Mouse (Mus musculus): ENCODE results near the gene Ptpn6. TPM values are rescaled to one million over a fixed set of nuclear protein-coding genes. Genes with fewer than 3 reads are reported as not detected.
A peak's percentile ranks its signal among the peaks of the same experiment; 100 is the strongest.
"Not testable (repeated sequence)": the region's sequence is repeated elsewhere in the genome, so short reads cannot be mapped to it uniquely, and the experiment has no call there.

Gene Ptpn6
- polyA plus RNA-seq, 1 experiment from 2014 or later: 3.9 TPM

GRCm38 (mm10) chr6:124699962-124700610 lies 38.4 kb downstream of the Ptpn6 start:
- peaks cover 27% of the 10 kb centered on the region for H3K36me3 ChIP-seq (replicated peaks)
- no peak overlapping the region for H3K4me3 ChIP-seq
- H3K4me1 ChIP-seq: no peaks in the 10 kb centered on the region
- H3K9me3 ChIP-seq: no peaks in the 10 kb centered on the region
- no peak overlapping the region for H3K27ac ChIP-seq
- ATAC-seq (replicated peaks): 0 out of 2 replicates have a peak, but pooled peaks have one; percentile 15
- no peak overlapping the region for H3K9ac ChIP-seq
- WGBS: 85% methylated on average over 11 of the region's 11 CpGs
- H3K27me3 ChIP-seq (replicated peaks): no peaks in the 10 kb centered on the region
- no peak overlapping the region for H3K4me2 ChIP-seq

DNA sequence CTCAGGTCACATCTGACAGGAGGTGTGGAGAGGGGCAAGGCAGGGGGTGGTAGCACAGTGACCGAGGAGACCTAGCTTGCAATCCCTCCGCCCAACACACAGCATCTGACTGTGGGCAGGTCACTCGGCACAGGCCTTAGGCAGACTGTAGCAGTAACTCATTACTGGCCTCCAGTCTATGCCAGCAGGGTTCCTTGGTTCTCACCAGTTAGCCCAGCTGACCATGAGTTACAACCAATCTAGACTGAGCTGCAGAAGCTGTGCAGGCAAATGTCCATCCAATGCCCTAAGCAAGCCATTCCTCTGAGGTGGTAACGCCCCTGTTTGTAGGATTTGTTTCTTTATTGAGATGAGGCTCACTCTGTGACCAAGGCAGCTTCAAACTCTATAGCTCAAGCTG lies 39.1 kb downstream of the Ptpn6 start:
- H3K9ac ChIP-seq: no peak overlapping the region
- no peaks in the 10 kb centered on the region for H3K9me3 ChIP-seq
- WGBS: 90% methylated on average over 4 of the region's 4 CpGs
- peaks cover 20% of the 10 kb centered on the region for H3K36me3 ChIP-seq (replicated peaks)
- no peak overlapping the region for H3K4me3 ChIP-seq
- ATAC-seq (replicated peaks): no peak
- H3K27ac ChIP-seq: no peak overlapping the region
- no peaks in the 10 kb centered on the region for H3K27me3 ChIP-seq (replicated peaks)
- H3K4me1 ChIP-seq: no peaks in the 10 kb centered on the region
- H3K4me2 ChIP-seq: no peak overlapping the region

DNA sequence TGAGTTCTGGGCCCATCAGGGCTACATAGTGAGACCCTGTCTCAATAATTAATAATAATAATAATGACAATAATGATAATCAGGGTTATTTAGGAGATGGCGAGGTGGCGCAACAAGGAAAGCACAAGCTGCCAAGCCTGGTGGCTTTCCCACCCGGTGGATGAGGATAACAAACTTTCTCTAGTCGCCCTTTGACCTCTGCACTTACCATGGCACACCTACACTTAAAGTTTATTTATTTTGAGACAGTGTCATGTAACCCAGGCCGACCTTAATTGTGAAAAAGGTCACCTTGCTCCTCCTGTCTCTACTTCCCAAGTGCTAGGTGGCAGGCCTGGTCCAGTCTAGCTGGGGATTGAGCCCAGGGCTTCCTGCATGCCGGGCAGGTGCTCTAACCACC lies 39.8 kb downstream of the Ptpn6 start:
- H3K36me3 ChIP-seq (replicated peaks): peaks cover 16% of the 10 kb centered on the region

DNA sequence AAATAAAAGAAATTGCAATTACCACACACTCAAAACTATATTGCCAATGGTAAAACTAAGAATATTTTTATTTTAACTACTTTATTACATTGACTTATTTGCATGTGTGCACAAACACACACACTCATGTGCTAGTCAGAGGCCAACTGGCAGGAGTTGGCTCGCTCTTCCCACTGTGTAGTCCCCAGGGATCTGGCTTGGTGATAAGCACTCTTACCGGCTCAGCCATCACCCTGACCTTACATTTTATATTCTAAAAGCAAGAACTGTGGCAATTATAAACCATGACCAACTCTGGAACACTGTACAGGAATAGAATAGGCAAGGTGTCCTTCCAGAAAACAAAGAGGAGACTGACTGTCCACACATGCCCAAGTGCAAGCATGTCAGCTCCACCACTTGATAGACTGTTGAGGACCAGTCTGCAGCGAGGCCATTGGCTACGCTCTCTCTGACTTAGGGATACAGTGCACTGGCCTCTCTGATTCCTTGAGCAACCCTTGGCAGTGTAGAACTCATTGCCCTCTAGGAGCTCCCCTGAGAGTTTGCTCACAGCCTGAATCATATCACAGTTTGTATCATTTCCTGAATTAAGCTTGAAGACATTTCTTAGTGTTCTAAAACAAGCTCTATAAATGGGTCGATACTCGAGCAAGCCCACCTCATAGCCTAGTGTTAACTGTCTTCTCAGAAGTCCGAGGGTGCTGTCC lies 41.9 kb downstream of the Ptpn6 start:
- Histone ChIP-seq H3K27ac (no peak overlapping the region), H3K4me3 (no peak overlapping the region), H3K4me1 (no peaks in the 10 kb centered on the region), H3K4me2 (no peak overlapping the region), H3K27me3 (replicated peaks) (no peaks in the 10 kb centered on the region), H3K36me3 (replicated peaks) (no peaks in the 10 kb centered on the region; the same call in 1 of the 2 replicates), H3K9ac (no peak overlapping the region), H3K9me3 (no peaks in the 10 kb centered on the region)
- ATAC-seq (replicated peaks): no peak
- WGBS: 94% methylated on average over 7 of the region's 7 CpGs

More for the DNA sequence above, 39.8 kb downstream of the Ptpn6 start:
- no peaks in the 10 kb centered on the region for H3K9me3 ChIP-seq
- no peak overlapping the region for H3K4me3 ChIP-seq
- ATAC-seq (replicated peaks): no peak
- no peak overlapping the region for H3K4me2 ChIP-seq
- H3K27me3 ChIP-seq (replicated peaks): no peaks in the 10 kb centered on the region
- 91% methylated on average over 6 of the region's 6 CpGs for WGBS
- no peak overlapping the region for H3K9ac ChIP-seq
- H3K4me1 ChIP-seq: no peaks in the 10 kb centered on the region
- no peak overlapping the region for H3K27ac ChIP-seq

DNA sequence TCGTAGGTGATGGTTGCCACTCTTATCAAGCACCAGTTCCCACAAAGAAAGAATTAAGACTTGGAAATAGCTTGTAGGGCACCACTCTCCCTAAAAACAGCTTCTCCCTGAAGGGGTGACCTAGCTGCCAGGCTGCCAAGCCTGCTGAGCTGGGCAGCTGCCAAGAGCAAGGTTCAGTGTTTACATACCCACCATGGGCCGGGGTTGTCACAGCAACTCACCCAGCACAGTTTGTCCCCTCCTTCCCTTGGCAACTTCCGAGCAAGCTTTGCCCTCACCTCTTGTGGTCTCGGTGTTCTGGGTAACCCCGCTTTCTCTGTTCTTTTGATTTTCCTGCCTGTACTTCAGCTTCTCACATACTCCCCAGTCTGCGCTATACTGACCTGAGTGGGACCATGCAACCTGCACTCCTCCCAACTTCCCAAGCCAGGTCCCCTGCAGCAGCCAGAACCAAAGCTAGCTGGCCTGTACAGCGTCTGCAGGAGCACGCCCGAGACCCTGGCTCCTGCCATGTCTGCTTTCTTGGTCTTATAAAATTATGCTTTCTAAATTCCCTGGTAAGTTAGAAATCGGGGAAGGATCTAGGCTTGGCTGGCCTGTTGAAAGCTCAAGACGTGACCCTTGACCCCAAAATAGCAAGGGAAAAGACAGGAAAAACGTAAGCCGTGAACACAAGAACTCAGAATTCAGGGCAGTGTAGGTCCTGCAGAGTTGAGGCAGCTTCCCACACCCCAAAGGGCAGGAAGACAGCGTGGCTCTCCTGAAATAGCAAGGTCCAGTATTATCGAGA lies 44.2 kb downstream of the Ptpn6 start:
- no peak overlapping the region for H3K4me2 ChIP-seq
- H3K4me3 ChIP-seq: no peak overlapping the region
- peak; percentile 61; the same call in 1 of the 2 replicates for ATAC-seq (replicated peaks)
- WGBS: 76% methylated on average over 15 of the region's 15 CpGs
- H3K4me1 ChIP-seq: no peaks in the 10 kb centered on the region
- no peaks in the 10 kb centered on the region for H3K27me3 ChIP-seq (replicated peaks)
- H3K27ac ChIP-seq: peak overlapping the region; percentile 36; the same call in 1 of the 2 replicates
- H3K9ac ChIP-seq: no peak overlapping the region
- H3K36me3 ChIP-seq (replicated peaks): no peaks in the 10 kb centered on the region
- no peaks in the 10 kb centered on the region for H3K9me3 ChIP-seq

- H3K4me1 ChIP-seq: no peaks in the 10 kb centered on the region
- 83% methylated on average over 15 of the region's 15 CpGs for WGBS
Measured at GRCm38 (mm10) chr6:124693243-124693981, 45.1 kb downstream of the Ptpn6 start.

DNA sequence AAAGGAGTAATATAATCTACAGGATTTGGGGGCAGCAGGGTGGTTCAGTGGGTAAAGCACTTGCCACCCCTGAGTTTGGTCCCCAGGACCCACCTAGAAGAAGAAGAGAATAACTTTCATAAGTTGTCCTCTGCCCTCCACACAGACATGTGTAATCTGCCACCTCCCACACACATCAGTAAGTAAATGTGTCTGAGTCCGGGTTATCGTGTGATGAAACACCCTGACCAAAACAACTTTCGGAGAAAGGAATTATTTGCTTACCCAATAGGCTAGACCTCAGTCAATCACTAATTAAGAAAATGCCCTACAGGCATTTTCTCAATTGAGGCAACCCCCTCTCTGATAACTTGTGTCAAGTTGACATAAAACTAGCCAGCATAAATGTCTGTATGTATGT lies 48.0 kb downstream of the Ptpn6 start:
- no peaks in the 10 kb centered on the region for H3K4me1 ChIP-seq
- H3K27me3 ChIP-seq (replicated peaks): no peaks in the 10 kb centered on the region
- no peak for ATAC-seq (replicated peaks)
- 95% methylated on average over 3 of the region's 3 CpGs for WGBS
- H3K27ac ChIP-seq: no peak overlapping the region
- no peaks in the 10 kb centered on the region for H3K36me3 ChIP-seq (replicated peaks)
- no peak overlapping the region for H3K4me3 ChIP-seq
- H3K4me2 ChIP-seq: no peak overlapping the region
- H3K9me3 ChIP-seq: no peaks in the 10 kb centered on the region
- no peak overlapping the region for H3K9ac ChIP-seq

More at GRCm38 (mm10) chr6:124693243-124693981, 45.1 kb downstream of the Ptpn6 start:
- Histone ChIP-seq H3K4me3 (no peak overlapping the region), H3K36me3 (replicated peaks) (no peaks in the 10 kb centered on the region), H3K4me2 (no peak overlapping the region), H3K27ac (no peak overlapping the region), H3K9me3 (no peaks in the 10 kb centered on the region), H3K27me3 (replicated peaks) (no peaks in the 10 kb centered on the region), H3K9ac (no peak overlapping the region)
- ATAC-seq (replicated peaks): no peak

- no peak overlapping the region for H3K4me3 ChIP-seq
- H3K9me3 ChIP-seq: no peaks in the 10 kb centered on the region
- H3K4me2 ChIP-seq: no peak overlapping the region
- 95% methylated on average over 3 of the region's 3 CpGs for WGBS
- ATAC-seq (replicated peaks): no peak
- no peaks in the 10 kb centered on the region for H3K27me3 ChIP-seq (replicated peaks)
- no peak overlapping the region for H3K27ac ChIP-seq
- H3K9ac ChIP-seq: no peak overlapping the region
- H3K36me3 ChIP-seq (replicated peaks): no peaks in the 10 kb centered on the region
- no peaks in the 10 kb centered on the region for H3K4me1 ChIP-seq
Measured at GRCm38 (mm10) chr6:124689011-124689410, 49.5 kb downstream of the Ptpn6 start.

- Histone ChIP-seq H3K9me3 (no peaks in the 10 kb centered on the region), H3K27me3 (replicated peaks) (no peaks in the 10 kb centered on the region), H3K4me3 (no peak overlapping the region), H3K4me1 (no peaks in the 10 kb centered on the region), H3K4me2 (no peak overlapping the region), H3K9ac (no peak overlapping the region), H3K36me3 (replicated peaks) (no peaks in the 10 kb centered on the region), H3K27ac (no peak overlapping the region)
- 86% methylated on average over 8 of the region's 8 CpGs for WGBS
- ATAC-seq (replicated peaks): no peak
Measured at GRCm38 (mm10) chr6:124688151-124688758, 50.3 kb downstream of the Ptpn6 start.

DNA sequence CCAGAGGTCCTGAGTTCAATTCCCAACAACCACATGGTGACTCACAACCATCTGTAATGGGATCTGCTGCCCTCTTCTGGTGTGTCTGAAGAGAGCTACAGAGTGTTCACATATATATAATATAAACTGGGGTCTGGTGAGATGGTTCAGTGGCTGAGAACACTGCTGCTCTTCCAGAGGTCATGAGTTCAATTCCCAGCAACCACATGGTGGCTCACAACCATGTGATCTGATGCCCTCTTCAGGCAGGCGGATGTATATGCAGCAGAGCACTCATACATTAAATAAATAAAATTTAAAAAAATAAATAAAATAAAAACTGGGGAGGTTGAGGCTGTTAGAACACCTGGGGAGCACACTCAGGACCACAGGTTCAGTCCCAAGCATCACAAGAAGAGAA lies 51.9 kb downstream of the Ptpn6 start:
- not testable (repeated sequence) for H3K9ac ChIP-seq; H3K27ac ChIP-seq; H3K4me3 ChIP-seq; H3K4me1 ChIP-seq; H3K36me3 ChIP-seq (replicated peaks); H3K4me2 ChIP-seq; H3K9me3 ChIP-seq; ATAC-seq (replicated peaks); H3K27me3 ChIP-seq (replicated peaks)
- WGBS: 61% methylated on average over 1 of the region's 1 CpGs

- no peaks in the 10 kb centered on the region for H3K36me3 ChIP-seq (replicated peaks)
- 88% methylated on average over 12 of the region's 12 CpGs for WGBS
- H3K27me3 ChIP-seq (replicated peaks): no peaks in the 10 kb centered on the region
- ATAC-seq (replicated peaks): no peak
- no peaks in the 10 kb centered on the region for H3K4me1 ChIP-seq
- H3K27ac ChIP-seq: no peak overlapping the region
- H3K9ac ChIP-seq: no peak overlapping the region
- no peak overlapping the region for H3K4me3 ChIP-seq
- no peaks in the 10 kb centered on the region for H3K9me3 ChIP-seq
- no peak overlapping the region for H3K4me2 ChIP-seq
Measured at GRCm38 (mm10) chr6:124685606-124686386, 52.7 kb downstream of the Ptpn6 start.

All from midbrain, embryonic 15.5 days (tissue).